Mouse (Mus musculus): ENCODE measurements around the gene Mesd.

Mesd gene

DNA sequence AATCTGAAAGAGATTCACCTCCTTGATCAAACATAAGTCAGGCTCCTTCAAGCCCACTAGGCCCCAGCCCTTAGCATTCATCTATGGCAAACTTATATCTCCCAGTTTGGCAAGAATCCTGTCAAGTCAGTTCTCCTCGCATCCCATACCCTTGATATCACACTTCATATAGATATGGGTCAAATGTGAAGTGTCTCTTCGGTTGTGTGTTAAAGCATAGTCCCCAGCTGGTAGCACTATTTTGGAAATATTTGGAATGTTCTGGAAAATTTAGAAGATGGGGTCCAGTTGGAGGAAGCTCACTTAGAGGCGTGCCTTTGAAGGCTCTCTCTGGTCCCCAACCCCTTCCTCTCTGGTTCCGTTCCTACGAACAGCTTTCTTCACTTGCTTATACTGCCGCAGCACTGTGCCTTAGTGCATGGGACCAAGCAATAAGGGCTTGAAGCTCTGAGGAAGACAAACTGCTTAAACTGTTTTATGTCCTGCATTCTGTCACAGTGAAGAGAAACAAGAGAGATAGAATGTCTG lies 29.2 kb downstream of the Mesd start:
- DNase-seq (ENCODE audit: low spot score) = no peak

DNA sequence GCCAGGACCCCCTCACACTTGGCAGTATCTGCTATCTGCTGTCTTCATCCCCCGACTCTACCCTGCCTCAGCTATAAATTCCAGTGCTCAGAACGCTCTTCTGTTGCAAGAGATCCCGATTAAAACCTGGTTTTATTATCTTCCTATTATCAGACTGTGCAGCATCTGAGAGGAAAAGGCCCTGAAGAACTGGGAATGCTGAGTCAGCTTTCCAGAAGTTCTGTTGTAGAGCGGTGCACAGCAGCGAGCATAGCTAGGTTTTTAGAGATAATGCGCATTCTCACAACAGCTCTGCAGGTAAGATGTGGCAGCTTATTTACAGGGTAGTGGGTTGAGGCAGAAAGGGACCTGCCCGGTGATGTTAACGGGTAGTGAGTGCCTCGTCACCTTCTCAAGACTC lies 29.7 kb downstream of the Mesd start:
- no peak for DNase-seq (ENCODE audit: low spot score)

DNA sequence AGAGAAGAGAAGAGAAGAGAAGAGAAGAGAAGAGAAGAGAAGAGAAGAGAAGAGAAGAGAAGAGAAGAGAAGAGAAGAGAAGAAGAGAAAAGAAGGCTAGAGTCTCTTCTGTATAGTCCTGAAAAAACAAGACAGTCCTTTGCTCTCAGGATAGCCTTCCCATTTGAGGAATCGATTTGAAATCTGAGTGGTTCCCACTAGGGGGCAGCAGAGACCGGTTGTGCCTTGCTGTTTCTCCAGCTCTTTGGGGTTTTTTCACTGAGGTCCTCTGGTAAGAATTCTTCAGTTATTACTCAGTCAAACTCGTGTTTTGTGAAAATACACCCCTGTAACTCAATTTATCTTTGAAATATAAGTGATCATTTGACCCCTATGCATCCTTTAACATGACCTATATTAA lies 30.3 kb downstream of the Mesd start:
- peak; percentile 92 for DNase-seq (ENCODE audit: low spot score)

DNA sequence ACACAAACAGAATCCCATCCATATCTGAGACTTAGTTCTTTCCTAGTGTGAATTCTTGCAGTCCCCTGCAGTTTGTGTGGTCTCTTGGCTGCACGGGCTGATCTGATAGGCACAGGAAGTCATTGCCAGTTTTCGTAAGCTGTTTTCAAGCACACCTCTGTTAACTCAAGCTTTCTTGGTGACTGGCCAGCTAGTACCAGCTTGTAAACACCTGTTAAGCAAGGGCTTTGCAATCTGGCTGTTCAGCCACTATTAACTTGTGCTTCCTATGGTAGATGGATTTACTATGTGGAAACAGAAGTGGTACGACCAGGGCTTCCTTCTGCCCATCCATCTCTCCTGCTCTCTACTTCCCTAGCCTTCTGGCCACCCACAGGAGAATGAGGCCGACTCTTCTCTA lies 36.0 kb downstream of the Mesd start:
- no peak for DNase-seq (ENCODE audit: low spot score)

DNA sequence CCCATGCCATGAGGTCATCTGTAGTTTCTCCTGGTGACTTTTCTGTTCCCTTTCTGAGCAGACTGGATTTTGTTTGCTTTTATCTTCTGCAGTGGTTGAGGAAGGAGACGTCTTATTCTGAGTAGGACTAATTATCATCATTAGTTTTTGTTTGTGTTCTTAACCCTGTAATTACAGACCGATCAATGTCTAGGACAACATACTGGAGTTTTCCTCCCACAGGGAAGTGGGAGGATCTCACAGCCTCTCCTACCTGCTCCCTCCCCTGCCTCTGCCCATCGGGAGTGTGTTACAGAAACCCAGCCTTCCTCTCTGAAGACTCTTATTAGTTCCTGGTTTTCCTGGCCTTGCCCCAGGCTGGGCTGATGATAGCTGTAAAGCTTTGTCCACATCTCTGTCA lies 37.4 kb downstream of the Mesd start:
- DNase-seq (ENCODE audit: low spot score) = no peak

DNA sequence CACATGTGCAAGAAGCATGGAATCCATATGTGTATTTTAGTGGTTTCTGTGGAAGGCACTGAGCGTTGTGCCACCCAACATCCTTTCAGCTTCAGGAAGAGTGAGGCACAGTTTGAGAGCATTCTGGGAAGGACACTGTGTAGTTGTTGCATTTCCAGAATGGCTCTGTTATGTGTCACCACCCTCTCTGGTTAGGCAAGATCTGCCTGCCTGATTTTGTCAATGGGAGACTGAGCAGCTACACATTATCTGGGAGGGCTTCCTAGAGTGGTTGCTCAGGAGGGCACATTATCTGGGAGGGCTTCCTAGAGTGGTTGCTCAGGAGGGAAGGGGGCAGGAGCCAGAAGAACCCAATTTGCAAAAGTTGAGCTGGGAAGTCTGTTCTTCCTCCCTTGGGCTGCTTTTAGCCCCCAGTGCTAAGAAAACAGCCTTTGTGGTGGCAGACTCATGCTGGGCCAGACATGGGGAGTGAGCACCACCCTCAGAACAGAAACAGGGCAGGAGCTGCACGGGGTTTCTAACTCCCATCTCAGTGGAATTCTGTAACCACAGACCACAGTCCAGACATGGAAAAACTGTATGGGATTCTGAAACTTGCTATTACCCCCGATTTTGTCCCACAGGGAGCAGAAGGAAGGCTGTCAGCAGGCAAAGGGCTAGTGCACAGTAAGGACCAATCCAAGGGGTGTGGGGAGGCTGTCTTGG lies 54.9 kb downstream of the Mesd start:
- no peak for DNase-seq (ENCODE audit: low spot score)

DNA sequence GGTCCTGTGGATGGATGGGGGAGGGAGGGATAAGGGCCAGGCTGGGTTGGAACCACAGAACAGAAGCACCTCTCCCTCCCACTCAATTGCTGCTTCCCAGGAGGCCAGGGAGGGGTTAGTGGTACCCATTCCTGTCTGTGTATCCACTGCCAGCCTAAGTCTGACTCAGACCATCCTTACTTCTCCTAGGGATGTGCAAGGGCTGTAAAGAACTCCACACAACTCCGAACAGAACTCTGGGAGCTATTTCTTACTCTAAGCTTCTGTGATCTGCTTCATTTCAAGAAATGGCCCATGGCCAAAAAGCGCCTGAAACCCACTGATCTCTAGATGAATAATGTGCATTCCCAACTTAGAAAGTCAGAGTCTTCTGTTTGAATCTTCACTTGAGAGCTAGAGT lies 55.9 kb downstream of the Mesd start:
- DNase-seq (ENCODE audit: low spot score) = no peak

DNA sequence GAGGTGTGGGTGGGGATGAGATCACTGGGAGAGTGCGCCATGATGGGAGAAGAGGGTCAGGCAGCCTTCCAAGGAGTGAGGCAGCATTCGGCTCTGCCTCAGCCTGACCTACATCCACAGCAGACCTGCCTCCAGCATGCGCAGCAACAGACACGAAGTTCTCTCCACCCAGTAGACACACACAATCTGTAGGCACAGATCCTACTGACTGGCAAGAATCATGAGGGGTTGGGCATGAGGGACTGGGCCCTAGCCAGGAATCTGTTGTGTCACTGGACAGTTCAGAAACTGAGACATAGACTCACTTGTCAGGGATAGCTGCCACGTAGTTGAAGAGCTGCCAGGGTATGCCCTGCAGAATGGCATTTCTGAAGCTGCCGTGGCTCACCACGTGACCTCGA lies 57.4 kb downstream of the Mesd start:
- no peak for DNase-seq (ENCODE audit: low spot score)

DNA sequence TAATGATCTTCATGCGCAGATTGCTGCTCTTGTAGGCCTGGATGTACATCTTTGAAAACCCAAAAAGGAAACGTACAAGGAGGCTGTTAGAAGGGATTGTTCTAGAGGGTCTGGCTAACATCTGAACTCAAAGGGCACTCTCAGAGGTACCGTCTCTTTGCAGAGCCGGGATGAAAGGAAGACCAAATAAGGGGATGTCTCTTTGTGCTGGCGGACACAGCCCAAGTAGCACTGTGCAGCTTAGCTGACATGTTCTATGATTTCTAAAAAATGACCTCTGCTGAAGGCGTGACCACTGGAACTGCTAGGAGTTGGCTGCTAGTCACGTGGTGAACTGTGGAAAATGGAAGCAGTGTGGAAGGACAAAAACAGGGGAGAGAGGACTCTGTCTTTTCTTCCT lies 64.5 kb downstream of the Mesd start:
- no peak for DNase-seq (ENCODE audit: low spot score)

DNA sequence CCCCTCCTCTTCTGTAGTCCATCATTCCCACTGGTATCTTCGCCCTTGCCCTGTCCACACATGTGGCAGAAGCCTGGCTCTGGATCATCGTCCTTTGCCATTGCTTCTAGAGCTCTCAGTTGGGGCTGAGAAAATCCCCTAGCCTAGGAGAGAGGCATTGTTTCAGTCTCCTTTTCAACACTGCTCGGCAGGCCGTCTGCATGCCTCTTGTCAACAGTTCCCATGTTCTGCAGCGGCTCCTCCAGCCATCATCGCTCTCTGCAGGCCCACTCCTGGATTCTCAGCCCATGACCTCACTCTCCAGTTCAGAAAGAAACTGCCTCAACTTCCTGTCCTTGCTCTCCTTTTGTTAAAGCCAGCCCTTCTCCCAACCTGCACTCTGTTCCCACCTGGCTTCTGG lies 65.4 kb downstream of the Mesd start:
- no peak for DNase-seq (ENCODE audit: low spot score)
